Mouse (Mus musculus) embryo, embryonic 11 days (tissue): ENCODE data around the gene Ly75.

ENCODE experiments used
- DNase-seq: peaks from one replicate; pipeline ENCODE4 v3.0.0-alpha.2; 2015

Gene Ly75

GRCm38 (mm10) chr2:60370188-60370587 is 12.9 kb downstream of the Ly75 start:
- DNase-seq: no peak

DNA sequence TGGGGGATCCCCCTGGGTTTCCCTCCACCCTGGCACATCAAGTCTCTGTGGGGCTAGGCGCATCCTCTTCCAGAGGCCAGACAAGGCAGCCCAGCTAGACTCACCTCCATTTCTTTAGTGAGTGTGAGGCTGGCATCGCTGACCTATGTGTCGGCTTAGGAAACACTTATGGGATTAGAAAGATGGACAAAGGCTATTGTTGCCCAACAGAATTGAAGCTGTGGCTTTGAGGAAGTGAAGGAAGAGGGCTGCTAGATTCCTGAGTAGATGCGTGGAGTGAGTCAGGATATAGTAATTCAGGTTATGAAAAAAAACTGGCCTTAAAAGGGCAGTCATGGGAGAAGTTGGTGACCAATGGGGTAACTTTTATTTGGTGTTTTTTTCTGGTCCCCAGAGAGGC is 13.6 kb downstream of the Ly75 start:
- DNase-seq: no peak

DNA sequence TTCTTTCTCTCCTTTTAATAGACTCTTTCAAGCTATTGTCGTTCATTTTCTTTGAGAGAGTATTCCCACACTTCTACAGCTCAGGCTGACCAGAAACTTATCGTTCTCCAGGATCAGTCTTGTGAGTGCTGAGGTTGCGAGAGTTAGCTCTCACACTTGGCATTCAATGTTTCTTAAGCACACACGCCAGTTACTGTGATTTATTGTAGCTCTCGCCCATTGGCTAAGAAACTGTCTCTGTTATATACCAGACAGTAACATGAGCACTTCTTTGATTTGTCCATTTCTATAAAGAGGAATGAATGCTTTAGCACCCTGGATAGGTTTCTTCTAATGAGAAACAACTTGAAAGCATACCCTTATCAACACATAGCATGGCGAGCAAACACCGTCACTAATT is 15.2 kb downstream of the Ly75 start:
- DNase-seq: no peak

DNA sequence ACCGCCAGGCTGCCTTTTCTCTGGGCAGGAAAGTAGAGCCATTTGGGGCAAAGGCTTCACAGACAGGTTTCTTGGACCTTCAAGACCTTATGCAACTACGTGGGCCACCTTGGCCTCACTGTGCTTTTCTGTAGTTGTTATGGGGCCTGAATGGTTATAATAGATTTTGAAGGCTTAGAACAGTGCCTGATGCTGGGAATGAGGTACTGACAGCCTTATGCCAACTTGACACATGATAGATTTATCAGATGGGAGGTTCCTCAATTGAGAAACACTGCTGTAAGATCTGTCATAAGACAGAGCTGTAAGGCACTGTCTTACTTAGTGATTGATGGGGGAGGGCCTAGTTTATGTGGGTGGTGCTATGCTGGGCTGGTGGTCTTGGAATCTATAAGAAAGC is 15.9 kb downstream of the Ly75 start:
- DNase-seq: no peak

GRCm38 (mm10) chr2:60365820-60366610 is 17.1 kb downstream of the Ly75 start:
- DNase-seq: no peak

DNA sequence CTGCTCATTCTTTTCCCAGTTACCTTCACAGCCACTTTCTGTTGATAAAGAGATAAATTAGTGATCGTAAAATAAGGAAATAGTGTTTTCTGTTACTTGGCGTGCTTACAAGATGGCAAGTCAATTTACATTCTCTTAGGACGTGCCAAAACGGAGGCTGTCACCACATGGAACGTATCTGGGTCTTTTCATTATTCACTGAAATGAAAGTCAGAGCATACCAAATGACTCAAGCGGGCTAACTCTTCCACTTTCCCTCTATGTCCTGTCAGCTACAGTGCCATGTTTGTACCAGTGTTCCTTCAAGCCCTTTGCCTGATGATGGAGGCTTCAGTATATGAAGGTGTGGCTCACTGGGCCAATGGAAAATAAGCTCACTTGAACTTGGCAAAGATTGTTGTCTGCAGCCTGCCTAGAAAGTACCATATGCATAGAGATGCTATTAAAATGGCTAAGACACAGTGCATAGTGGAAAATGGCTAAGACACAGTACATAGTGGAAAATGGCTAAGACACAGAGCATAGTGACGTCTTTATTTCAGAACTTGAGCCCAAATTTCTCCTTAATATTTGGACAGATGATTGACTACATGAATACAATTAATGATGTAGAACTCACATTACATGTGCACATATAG is 17.8 kb downstream of the Ly75 start:
- no peak for DNase-seq

DNA sequence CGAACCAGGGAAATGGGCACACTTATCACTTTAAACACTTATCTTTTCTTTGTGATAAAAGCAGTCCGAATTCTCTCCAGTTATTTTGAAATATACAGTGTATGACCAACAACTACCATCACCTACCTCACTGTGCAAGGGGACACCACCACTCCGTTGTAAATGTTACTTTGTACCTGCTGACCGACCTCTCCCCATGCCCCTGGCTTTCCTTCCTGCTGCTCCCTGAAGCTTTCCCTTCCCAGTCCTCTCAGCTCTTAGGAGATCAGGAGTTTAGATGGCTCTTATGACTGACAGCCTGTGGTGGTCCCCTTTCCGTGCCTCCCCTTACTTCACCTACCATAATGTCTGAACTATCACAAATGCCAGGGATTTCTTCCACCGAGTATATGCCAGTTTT is 21.0 kb downstream of the Ly75 start:
- no peak for DNase-seq

DNA sequence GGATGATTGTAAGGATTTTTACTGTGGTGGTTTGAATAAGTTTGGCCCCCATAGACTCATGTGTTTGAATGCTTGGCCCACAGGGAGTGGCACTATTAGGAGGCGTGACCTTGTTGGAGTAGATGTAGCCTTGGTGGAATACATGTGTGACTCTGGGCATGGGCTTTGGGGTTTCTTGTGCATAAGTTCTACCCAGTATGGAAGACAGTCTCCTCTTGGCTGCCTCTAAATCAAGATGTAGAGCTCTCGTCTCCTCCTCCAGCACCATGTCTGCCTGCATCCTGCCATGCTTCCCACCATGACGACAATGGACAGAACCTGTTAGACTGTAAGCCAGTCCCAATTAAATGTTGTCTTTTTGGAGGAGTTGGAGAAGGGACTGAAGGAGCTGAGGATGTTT is 23.3 kb downstream of the Ly75 start:
- no peak for DNase-seq

- no peak for DNase-seq
These were observed 27.8 kb downstream of the Ly75 start for GRCm38 (mm10) chr2:60355388-60355683.

DNA sequence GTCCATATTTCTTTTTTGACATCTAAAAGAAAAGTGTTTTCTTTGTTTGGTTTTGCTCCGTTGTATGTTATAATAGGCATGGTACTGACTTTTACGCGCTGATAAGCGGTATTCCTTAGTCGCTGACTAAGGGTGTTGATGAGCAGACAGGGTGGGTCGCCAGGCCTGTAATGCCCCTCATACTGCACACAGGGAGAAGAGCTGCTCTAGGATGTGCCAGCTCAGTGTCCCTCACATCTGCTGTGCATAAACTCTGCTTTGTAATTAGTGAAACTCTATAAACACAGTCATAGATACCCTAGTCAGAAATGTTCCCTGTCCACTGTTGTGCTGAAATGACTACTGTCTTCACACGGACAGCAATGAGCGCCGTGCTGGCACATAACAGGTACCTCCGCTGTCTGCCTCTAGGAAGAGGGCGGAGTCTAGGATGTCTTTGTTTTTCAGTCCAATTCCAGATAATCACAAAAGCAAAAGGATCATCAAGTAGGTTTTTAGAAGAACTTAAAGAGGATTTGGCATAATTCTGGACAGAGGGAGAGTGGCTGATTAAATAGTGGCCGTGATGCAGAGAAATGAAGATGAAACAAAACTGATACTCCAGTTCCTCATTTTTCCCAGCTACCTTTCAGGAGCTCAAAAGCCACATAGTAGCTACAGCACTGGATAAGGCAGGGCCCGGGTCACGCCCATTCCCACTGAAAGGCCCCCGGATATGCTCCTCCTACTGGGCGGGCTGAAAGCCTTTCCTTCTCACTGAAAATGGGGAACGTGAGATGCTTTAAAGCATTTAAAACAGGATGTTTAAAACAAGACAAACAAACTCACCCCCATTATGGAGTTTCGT is 28.3 kb downstream of the Ly75 start:
- DNase-seq: peak; percentile 36

DNA sequence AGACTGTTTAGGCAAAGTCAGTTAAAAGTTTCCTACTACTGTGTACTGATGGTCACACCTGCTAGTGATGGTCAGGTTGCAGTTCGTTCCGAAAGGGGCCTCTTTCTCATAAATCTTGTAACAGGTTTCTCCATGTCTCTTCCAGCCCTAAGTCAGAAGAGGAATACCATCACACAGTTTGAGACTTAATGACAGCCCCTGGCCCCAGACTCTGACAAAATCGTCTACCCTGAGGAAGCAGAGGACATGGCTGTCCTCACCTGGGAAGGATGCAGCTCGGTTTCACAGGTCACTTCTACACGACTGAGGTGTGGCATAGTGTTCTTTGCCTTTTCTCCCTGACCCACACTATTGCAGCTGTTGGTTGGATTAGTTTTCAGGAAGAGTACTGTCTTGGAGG is 30.8 kb downstream of the Ly75 start:
- DNase-seq: no peak

DNA sequence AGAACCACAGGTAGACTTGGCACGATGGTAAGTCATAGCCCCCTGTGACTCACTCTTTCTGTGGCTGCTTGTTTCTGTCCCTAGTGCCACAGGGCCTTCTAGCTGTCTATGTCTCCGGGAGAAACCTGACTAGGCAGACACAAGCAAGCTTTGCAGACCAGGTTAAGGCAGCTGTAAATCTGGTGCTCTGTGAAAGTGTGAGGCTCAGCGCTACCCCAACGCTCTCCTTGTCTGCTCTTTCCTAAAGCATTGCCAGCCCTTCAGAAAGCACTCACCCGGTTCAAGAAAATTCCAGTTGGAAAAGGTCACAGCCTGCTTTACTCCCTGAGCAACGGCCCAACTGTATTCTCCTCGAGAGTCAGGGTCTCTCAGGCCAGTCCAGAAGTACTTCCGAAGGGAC is 31.3 kb downstream of the Ly75 start:
- DNase-seq: no peak

DNA sequence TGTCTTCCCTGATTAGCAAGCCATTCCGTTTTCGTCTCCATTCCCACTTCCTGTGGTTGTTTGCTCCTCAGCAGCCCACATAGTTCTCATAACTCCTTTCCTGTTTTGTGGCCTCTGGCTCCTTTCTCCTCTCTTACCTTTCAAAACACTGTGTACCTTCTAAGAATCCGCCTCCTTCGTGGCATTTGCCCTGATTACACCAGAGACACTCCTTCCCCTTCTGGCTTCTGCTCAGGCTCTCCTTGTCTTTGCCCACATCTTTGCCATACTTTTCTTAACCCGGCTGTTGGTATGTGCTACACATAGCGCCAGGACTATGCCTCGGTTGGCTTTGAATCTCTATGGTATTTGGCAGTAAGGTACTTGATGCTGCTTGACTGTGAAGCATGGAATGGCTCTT is 35.2 kb downstream of the Ly75 start:
- no peak for DNase-seq

DNA sequence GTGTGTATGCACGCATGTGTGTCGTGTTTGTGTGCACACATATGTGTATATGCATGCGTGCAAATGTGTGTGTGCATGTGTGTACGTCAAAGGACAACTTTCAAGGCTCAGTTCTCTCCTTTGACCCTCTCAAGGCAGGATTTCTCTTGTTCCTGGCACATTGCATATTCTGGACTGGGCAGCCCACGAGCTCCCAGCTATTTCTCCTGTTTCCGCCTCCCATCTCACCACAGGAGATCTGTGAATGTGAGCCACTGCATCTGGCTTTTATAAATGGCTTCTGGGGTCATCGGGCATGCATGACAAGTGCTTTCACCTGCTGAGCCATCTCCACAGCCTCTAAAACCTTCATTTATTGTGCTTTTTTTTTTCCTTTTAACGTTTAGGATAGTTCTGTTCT is 36.6 kb downstream of the Ly75 start:
- DNase-seq: peak; percentile 28

- peak; percentile 10 for DNase-seq
These were observed 37.4 kb downstream of the Ly75 start for GRCm38 (mm10) chr2:60345717-60346116.

DNA sequence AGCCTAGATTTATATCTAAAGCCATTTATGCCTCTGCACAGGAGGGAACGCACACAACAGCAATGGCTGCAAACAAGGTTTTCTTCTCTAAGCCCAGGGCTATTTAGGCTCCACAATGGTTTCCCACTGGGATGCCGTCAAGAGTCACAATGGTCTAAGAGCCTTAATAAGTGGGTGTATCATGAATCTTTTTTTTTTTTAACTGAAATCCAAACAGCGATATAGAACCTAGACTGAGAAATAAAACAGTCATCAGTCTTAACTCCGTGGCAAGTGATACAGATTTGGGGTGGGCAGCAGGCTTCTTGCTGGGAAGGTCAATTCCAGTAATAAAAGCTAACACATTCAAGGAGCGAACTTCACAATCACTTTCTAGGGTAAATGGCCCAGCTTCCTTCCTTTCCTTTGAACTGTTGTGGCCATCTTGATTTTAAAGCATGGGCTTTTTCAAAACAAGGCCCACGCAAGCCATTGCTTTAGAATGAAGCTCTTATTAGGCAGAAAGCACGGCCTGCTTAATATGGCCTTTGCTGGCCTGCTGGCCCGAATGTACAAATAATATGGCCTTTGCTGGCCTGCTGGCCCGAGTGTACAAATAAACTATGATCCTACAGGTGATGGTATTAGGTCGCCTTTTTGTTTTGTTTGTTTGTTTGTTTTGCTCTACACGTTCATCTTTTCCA is 39.4 kb downstream of the Ly75 start:
- peak; percentile 52 for DNase-seq

DNA sequence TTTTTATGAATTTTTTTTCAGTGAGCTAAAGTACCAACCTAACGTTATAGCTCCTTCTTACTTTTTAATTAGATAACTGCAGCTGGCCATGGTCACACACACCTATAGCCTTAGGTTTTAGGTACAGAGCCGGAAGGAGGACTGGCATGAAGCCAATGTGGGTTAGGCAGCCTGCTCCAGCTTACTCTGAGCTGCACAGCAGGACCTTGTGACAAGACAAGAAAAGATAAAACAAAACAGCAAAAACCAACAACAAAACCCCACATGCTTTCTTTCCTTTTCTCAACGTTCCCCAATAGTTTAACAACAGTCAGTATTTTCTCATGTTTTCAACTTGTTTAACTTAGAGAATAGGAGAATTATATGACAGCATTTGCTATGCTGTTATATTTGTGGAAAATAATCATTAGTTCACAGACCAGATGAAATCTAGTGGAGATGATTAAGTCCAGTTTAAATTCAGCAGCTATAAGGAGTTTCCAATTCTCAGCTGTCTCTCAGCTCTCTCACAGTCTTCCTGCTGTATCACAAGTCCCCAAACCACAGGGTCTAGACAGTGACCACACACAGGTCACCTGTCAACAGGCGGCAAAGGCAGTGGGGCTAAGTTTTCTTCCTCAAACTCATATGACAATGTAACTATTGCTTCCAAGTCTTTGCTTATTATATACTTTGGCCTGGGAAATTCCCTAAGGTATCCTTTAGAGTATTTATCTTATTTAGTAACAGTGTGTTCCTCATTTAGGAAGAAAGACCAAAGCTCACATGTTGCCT is 40.8 kb downstream of the Ly75 start:
- no peak for DNase-seq

- DNase-seq: peak; percentile 16
These were observed 45.2 kb downstream of the Ly75 start for GRCm38 (mm10) chr2:60337937-60338336.

DNA sequence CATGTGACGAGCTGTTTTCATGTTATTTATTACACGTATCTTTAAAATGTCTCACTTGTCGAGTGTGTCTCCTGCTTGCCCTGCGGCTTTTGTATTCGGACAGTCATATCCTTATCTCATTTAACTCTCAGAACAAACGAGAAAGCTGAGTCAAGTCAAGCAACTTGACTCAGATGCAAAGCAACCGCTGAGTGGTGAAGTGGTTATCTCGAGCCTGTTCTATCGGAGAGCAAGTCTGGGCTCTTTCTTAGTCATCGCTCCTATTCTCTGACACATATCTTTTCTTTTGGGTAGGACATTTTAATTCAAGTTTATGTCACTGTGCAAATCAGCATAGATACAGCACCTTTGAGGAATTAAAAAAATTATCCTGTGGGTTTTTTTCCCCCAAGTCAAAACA is 54.5 kb downstream of the Ly75 start:
- no peak for DNase-seq

GRCm38 (mm10) chr2:60327581-60327980 is 55.5 kb downstream of the Ly75 start:
- no peak for DNase-seq

GRCm38 (mm10) chr2:60326948-60327347 is 56.2 kb downstream of the Ly75 start:
- no peak for DNase-seq

GRCm38 (mm10) chr2:60323411-60323810 is 59.7 kb downstream of the Ly75 start:
- peak; percentile 43 for DNase-seq
